Mouse (Mus musculus) small intestine, adult 2 months (tissue): Measurements from ENCODE around the gene St3gal6. TPM values are rescaled to one million over a fixed set of nuclear protein-coding genes. Genes with fewer than 3 reads are reported as not detected.

ENCODE experiments used
- H3K27ac ChIP-seq: fragments of 200-500 bp; 2 replicates; pipeline ENCODE4 v1.5.1; 2012; ENCODE audit warnings: low read depth, low read length, control low read depth, inconsistent platforms; ENCODE audit not compliant: insufficient read depth
- H3K27me3 ChIP-seq: fragments of 200-500 bp; 2 replicates; pipeline ENCODE4 v1.6.1; 2012; ENCODE audit warnings: mild to moderate bottlenecking, moderate library complexity, low read length, inconsistent platforms; ENCODE audit not compliant: control insufficient read depth, insufficient read depth
- H3K36me3 ChIP-seq: fragments of 200-500 bp; 2 replicates; pipeline ENCODE4 v1.6.1; 2012; ENCODE audit warnings: mild to moderate bottlenecking, low read length, control low read depth, inconsistent platforms; ENCODE audit not compliant: control insufficient read depth, insufficient read depth
- H3K4me1 ChIP-seq: fragments of 200-500 bp; 2 replicates; pipeline ENCODE4 v1.6.1; 2012; ENCODE audit warnings: low read length, inconsistent platforms, mixed read lengths; ENCODE audit not compliant: control insufficient read depth, insufficient read depth, insufficient read length
- H3K4me3 ChIP-seq: fragments of 200-500 bp; 2 replicates; pipeline ENCODE4 v1.5.1; 2012; ENCODE audit warnings: low read depth, mild to moderate bottlenecking, control low read depth, inconsistent platforms, low read length, moderate library complexity
- CTCF ChIP-seq: fragments of 200-500 bp; IDR thresholded peaks from 2 replicates; pipeline ENCODE4 v1.5.1; 2012; ENCODE audit warnings: low read depth, mild to moderate bottlenecking, control low read depth, inconsistent platforms, low read length, moderate library complexity, mixed read lengths; ENCODE audit not compliant: insufficient replicate concordance, insufficient read length; ENCODE audit errors: extremely low read depth
- POLR2A ChIP-seq: fragments of 200-500 bp; IDR thresholded peaks from 2 replicates; pipeline ENCODE4 v1.6.1; 2012; ENCODE audit warnings: low read depth, mild to moderate bottlenecking, control low read depth, inconsistent platforms, low read length, moderate library complexity
- WGBS: fragments of 180-500 bp; shearing (Covaris S2); methylation state at CpG from one replicate; pipeline ENCODE4 v1.1.7; 2018; 5-methylcytosine and 5-hydroxymethylcytosine counted together
- polyA plus RNA-seq: library from polyadenylated mRNA; depleted of rRNA; stranded (reverse); fragments of >200 nt; gene quantifications from 2 replicates; pipeline ENCODE4 v1.2.3, GENCODE M21; 2012

St3gal6 gene
- polyA plus RNA-seq, 1 experiment: 18.6 TPM

DNA sequence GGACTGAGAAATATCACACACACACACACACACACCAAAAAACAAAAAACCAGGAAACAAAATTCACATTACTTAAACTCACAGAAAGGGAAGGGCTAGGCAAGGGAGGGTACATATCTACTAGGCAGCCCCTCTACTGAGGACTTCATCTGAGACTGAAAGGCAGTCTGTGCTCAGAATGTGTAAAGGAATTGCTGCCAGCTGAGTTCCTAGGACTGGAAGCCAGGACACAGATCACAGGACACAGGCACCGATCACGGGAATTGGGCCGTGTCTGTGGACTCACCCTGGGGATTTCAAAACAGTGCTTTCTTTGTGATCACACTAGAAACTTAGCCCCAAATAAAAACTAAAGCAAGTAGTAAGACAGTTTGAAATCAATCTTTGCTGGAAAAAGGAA lies 11.2 kb downstream of the St3gal6 start:
- no peak overlapping the region for H3K4me3 ChIP-seq
- H3K27ac ChIP-seq: no peak overlapping the region; the same call in 1 of the 2 replicates
- peaks cover 4% of the 10 kb centered on the region for H3K4me1 ChIP-seq
- no peaks in the 10 kb centered on the region for H3K27me3 ChIP-seq
- WGBS: 46% methylated on average over 3 of the region's 3 CpGs
- H3K36me3 ChIP-seq: 0 out of 2 replicates have a peak, but pooled peaks cover under 1% of the 10 kb centered on the region
- TF ChIP-seq CTCF (no peak), POLR2A (no peak)

DNA sequence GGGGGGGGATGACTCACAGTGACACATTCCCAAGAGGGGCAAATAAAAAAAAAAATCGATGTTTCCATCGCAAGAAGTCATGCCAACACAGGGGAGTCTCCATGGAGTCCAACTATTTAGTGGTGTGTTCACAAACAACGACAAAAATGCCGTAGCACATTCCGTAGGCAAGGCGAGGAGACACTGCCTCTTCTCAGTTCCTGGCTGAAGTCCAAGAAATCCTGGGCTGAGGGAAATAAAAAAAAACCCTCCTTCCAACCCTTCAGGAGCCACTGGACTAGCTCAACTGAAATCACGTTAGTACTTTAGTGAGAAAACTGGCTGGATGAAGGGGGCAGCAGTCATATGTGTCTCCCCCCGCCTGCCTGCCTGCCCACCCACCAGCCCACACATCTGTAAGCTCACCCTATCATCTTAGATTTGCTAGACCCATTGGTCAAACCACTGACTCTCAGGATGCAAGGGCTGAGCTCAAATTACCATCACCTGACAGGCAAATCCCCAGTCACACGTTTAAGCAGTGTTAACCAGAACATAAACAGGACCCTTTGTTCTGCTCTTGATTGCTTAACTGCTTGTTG lies 11.8 kb downstream of the St3gal6 start:
- Histone ChIP-seq H3K4me3 (no peak overlapping the region), H3K27me3 (no peaks in the 10 kb centered on the region), H3K27ac (peak overlapping the region; percentile 62; the same call in 1 of the 2 replicates), H3K36me3 (peaks cover under 1% of the 10 kb centered on the region; the same call in 1 of the 2 replicates), H3K4me1 (peaks cover 4% of the 10 kb centered on the region)
- WGBS: 19% methylated on average over 9 of the region's 9 CpGs
- TF ChIP-seq POLR2A: no peak
- TF ChIP-seq CTCF: no peak

- Histone ChIP-seq H3K27me3 (no peaks in the 10 kb centered on the region), H3K4me1 (peaks cover 4% of the 10 kb centered on the region; the same call in 1 of the 2 replicates), H3K36me3 (peaks cover 22% of the 10 kb centered on the region), H3K27ac (no peak overlapping the region), H3K4me3 (no peak overlapping the region)
- TF ChIP-seq POLR2A (no peak), CTCF (no peak)
Measured at GRCm38 (mm10) chr16:58504945-58505344, 19.1 kb downstream of the St3gal6 start.

DNA sequence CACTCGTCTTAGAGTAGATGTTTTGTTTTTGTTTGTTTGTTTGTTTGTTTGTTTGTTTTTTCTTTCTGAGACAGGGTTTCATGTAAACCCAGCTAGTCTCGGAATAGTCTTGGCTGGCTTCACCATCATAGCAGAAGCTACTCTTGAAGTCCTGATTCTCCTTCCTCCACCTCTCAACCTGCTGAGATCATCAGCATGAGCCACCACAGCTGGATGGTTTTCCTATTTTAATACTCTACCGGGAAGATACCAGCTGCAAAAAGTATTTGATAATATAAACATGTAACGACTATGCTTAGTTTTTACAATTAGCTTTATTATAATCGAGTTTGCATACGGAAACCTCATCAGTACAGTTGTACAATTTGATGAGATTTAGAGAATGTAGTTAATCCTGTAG lies 21.5 kb downstream of the St3gal6 start:
- Histone ChIP-seq H3K4me1 (peaks cover 4% of the 10 kb centered on the region; the same call in 1 of the 2 replicates), H3K4me3 (no peak overlapping the region), H3K36me3 (peaks cover 22% of the 10 kb centered on the region), H3K27ac (peak overlapping the region; percentile 74), H3K27me3 (no peaks in the 10 kb centered on the region)
- WGBS: 69% methylated on average over 6 of the region's 6 CpGs
- no peak for TF ChIP-seq CTCF
- no peak for TF ChIP-seq POLR2A

DNA sequence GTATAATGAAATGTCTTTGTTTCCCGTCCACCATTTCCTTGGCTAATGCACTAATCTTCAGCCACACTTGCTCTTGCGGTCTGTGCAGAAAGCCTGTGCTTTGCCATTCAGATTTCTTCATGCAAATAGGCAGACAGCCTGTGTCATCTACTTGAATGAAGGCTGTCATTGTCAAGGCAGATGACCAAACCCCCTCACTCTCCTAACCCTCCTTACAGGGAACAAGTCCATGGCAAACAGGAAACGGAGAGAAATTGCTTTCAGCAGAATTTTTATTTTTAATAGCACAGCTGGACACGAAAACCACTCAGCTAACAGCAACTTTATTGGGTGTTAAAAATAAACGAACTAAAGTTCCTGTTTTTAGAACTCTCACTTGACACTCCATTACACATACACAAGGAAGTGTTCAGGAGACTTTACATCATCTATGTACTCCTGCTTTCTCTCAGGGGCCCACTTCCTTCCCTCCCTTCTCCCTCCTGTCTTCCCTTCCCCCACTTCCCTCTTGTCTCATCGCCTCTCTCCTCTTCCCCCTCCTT lies 22.2 kb downstream of the St3gal6 start:
- WGBS: 58% methylated on average over 6 of the region's 6 CpGs
- peak overlapping the region; percentile 74 for H3K27ac ChIP-seq
- H3K4me1 ChIP-seq: peaks cover 4% of the 10 kb centered on the region; the same call in 1 of the 2 replicates
- H3K36me3 ChIP-seq: peaks cover 21% of the 10 kb centered on the region
- no peak overlapping the region for H3K4me3 ChIP-seq
- TF ChIP-seq CTCF (no peak), POLR2A (no peak)
- H3K27me3 ChIP-seq: no peaks in the 10 kb centered on the region

GRCm38 (mm10) chr16:58499650-58500049 lies 24.4 kb downstream of the St3gal6 start:
- H3K36me3 ChIP-seq: peaks cover 9% of the 10 kb centered on the region
- H3K4me1 ChIP-seq: peaks cover 4% of the 10 kb centered on the region; the same call in 1 of the 2 replicates
- no peak overlapping the region for H3K4me3 ChIP-seq
- TF ChIP-seq CTCF: no peak
- TF ChIP-seq POLR2A: no peak
- no peaks in the 10 kb centered on the region for H3K27me3 ChIP-seq
- H3K27ac ChIP-seq: no peak overlapping the region
- 87% methylated on average over 5 of the region's 5 CpGs for WGBS

DNA sequence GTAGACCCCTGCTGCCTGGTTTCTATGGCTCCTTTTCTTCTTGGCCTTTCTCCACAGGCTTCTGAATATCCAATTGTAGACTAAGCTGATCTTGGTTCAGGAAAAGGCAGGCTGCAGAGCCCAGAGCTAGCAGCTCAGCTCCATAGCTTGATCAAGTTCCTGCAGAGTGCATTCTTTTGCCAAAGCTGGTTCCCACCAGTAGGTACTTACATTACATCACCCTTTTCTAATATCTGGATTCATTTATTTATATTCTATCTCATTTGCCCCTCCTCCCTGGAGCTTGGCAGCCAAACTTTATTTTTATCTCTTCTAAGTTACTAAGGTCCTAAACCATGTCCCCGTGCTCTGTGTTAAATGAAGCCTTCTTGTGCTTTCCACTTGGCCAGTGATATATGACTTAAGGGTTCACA lies 24.9 kb downstream of the St3gal6 start:
- Histone ChIP-seq H3K27ac (peak overlapping the region; percentile 39; the same call in 1 of the 2 replicates), H3K27me3 (no peaks in the 10 kb centered on the region), H3K36me3 (peaks cover 7% of the 10 kb centered on the region), H3K4me3 (no peak overlapping the region), H3K4me1 (peaks cover 4% of the 10 kb centered on the region; the same call in 1 of the 2 replicates)
- TF ChIP-seq CTCF (no peak), POLR2A (no peak)
- WGBS: 17% methylated on average over 1 of the region's 1 CpGs
